Mouse (Mus musculus) cerebellum, adult (tissue): Measurements from ENCODE around the gene Rad51b.

ENCODE experiments used
- ATAC-seq: cut with Nextera tagmentation; 2 replicates; pipeline ENCODE4 v1.9.2; 2017; ENCODE audit warnings: mild to moderate bottlenecking, moderate library complexity, mixed read lengths; ENCODE audit not compliant: insufficient number of reproducible peaks, low FRiP score, low TSS enrichment

Rad51b gene

DNA sequence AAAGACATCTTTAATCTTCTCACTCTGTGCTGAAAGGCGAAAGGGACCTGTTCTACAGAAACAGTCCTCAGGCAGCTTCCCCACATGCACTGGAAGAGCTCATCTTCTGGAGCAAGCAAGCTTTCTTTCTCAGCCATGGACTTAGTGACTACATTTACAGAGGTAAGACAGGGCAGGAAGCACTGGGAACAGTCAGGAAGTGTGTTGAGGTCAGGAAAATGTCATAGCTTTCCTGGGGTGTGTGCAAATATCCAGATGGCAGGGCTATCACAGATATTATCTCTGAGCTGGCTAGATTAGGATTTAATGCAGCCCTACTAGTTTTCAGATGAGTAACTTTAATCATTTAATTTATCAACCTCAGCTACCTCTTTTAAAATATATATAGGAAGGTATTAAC lies 254.2 kb downstream of the Rad51b start:
- ATAC-seq, result no peak

DNA sequence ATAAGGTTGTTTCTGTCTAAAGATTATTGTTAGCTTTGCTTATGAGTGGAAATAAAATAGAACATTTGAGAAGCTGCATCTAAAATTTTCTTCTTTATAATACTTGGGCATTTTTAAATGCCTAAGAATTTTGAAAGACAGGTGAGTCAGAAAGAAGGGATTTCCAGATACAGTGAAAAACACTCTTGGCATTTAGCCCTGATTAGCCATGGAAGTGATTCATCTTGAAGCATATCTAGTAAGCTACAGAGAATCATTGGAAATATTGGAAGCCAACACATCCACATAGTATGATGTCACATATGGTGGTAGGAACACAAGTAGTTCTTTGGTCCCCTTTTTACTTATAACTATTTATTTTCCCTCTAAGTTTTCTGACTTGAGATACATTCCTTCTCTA lies 256.0 kb downstream of the Rad51b start:
- no peak for ATAC-seq

DNA sequence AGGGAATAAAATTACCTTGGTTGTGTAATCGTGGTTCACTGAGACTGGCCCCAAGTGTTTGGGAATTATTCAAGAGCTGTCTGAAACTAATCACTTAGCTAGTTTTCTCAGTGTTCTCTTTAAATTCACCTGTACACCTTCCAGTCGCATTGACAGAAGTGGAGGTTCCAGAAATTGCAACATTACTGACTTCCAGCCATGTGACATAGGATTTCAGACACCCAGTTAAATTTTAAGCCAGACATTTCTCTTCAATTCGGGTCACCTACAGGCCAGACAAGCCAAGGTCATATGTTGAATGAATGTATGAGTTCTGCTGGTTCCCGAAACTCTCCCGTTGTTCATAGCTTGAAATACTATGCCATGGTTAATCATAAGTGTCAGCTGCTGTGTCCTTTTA lies 260.8 kb downstream of the Rad51b start:
- no peak for ATAC-seq

- ATAC-seq, result no peak
These were observed 261.6 kb downstream of the Rad51b start for GRCm38 (mm10) chr12:79558711-79559110.

GRCm38 (mm10) chr12:79559410-79560015 lies 262.4 kb downstream of the Rad51b start:
- no peak for ATAC-seq

DNA sequence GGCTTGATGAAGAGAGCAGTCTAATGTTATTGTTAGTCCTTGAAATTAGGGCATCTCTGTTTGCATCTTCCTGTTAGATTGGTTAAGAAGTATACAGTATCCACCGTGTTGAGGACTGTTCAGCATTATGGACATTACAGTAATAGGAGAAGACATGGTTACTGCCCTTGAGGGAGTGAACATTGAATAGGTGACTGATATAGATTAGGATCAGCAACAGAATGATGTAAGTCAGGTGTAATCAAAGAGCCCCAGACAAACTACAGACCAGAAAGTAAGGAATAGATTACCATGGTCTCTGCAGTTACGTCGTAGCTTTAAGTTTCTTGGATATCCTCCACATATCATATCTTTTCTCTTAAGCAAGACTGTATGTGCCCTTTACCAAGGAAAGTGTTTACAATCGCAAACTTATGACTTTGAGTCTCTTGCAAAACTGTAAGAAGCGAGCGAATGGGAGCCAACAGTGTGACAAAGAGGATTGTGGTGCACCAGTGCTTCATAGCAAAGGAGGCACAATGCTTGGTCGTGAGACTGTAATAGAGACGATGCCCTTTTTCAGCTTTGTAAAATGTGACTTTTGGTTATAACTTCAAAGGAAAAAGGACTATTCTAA lies 263.1 kb downstream of the Rad51b start:
- no peak for ATAC-seq

- no peak for ATAC-seq
These were observed 263.8 kb downstream of the Rad51b start for GRCm38 (mm10) chr12:79560893-79561292.

DNA sequence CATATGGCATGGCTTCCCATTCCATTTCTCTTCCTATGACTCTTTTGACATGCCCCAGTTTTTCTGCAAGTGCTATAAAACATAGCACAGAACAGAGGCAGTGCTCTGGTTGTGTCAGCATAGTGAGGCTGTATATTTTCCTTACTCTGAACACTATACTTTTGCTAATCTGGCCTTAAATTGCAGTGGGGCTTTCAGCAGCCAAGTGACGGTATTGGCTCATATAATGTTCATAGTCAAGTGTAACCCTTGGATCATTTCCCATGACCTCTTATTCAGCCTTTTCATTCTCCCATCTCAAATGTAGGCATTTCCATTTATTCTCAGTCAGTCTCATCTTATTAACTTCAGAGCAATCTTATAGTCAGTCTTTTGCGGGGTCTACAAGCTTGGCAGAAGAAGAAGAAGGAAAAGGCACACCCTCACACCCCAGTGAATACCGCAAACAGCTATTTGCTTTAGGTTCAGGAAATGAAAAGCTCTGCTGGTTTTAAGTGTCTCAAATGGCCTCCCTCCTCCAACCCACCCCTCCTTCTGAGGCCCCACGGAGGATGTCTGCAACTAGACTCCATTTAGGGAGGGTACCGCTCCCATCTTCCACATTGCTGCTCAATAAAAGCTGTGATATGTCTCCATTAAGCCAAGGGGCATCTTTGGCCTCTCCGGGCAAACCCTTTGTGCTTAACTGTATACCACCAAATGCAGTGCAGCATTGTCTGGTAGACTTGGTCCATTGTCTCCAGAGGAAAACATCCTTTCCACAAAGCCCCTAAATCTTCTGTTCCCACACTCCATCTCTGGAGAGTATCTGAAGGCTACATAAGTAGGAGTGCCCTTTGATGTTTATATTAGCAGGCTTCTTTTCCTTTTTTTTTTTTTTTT lies 277.3 kb downstream of the Rad51b start:
- ATAC-seq, result no peak

- ATAC-seq, result no peak
These were observed 278.0 kb downstream of the Rad51b start for GRCm38 (mm10) chr12:79575041-79575541.

- ATAC-seq, result no peak
These were observed 280.4 kb downstream of the Rad51b start for GRCm38 (mm10) chr12:79577525-79577924.

DNA sequence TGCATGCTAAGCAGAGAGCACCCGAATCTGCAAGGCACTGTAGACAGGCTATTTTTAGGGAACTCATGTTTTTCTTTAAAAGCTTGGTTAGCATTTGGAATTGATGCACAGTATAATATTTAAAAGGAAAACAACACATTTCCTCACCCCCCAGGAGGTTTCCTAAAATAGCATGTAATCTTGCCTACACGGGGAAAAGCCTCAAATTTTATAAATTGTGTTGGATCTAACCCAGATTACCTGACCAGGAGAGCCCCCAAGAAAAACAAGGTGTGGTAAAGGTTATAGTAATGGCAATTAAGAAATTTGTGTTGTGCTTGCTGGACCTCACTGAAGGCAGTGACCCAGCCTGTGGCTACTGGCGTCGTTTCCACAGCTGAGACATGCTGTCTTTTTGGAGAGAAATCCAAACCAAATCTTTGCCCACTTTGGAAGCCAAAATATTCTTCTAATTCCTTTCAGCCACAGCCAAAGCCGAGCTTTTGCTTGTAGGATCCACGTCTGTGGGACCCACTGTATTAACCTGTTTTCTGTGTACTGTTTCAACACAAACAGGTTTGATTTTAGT lies 282.0 kb downstream of the Rad51b start:
- ATAC-seq, result no peak

DNA sequence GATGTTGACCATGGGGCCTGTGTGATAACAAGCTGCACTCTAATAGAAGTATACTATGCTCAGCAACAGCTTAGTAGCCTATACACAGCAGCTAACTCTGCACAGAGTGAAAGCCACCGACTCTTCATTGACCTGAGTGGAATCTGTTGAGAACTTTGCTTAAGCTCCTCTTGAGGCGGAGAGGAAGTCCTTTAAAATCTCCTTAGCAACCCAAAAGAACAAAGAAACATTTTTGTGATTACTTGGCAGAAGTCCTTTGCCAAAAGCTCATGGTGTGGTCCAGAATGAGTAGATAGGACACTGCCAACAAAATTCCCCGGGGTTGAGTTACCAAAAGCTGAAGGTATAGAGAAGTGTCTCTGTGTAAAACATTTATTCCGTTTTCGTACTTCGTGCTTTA lies 282.8 kb downstream of the Rad51b start:
- ATAC-seq, result no peak

- ATAC-seq, result no peak
These were observed 287.6 kb downstream of the Rad51b start for GRCm38 (mm10) chr12:79584556-79585307.

- no peak for ATAC-seq
These were observed 288.3 kb downstream of the Rad51b start for GRCm38 (mm10) chr12:79585336-79585735.

DNA sequence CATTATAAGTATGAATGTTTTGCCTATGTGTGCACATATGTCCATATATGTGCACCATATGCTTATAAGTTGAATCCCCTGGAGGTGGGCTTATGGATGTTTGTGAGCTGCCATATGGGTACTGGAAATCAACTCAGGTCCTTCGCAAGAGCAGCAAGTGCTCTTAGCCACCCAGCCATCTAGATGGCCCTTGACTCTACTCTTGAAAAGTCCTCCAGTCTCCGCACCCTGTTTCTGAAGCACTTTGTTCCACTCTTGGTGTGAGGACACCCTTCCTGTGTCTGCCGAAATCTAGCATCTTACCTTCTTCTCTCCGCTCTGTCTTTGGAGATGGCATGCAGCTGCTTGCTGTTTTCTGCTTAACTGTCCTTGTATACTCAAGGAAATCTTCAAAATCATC lies 291.7 kb downstream of the Rad51b start:
- no peak for ATAC-seq

- ATAC-seq, result no peak
These were observed 295.1 kb downstream of the Rad51b start for GRCm38 (mm10) chr12:79592206-79592605.

DNA sequence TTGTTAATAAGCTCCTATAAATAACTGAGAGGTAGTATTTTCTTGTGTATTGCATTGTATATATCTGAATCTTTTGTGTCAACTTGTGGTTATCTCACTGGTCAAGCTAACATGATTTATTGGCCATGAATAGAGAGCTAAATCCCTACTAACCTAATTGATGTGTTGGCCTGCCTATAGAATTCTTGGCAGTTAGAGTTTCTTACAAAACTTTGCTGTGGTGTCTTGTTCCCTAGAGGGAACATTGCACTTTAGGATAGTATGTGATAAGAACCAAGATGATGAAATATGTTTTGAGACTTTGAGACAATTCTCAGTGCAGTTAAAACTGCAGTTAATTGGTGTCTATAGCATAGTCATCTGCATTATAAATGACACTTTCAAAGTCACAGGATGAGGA lies 299.8 kb downstream of the Rad51b start:
- ATAC-seq, result no peak

GRCm38 (mm10) chr12:79597351-79597750 lies 300.3 kb downstream of the Rad51b start:
- ATAC-seq, result no peak

DNA sequence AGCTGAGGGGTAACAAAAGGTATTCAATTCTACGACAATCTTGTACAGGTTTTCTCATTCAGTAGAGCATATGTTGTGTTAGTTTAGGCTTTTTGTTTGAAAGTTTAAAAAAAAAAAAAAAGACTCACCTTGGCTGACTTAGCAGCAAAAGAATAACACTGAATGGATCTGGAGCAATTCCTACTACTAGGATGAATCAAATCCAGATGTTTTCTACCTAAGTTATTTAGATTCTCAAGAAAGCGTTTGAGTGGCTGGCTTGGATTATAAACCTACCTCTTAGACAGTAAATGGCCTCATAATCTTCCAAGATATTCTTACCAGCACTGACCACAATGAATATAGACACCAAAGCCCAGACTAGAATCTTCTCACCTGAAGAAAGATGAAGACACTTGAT lies 300.7 kb downstream of the Rad51b start:
- no peak for ATAC-seq

DNA sequence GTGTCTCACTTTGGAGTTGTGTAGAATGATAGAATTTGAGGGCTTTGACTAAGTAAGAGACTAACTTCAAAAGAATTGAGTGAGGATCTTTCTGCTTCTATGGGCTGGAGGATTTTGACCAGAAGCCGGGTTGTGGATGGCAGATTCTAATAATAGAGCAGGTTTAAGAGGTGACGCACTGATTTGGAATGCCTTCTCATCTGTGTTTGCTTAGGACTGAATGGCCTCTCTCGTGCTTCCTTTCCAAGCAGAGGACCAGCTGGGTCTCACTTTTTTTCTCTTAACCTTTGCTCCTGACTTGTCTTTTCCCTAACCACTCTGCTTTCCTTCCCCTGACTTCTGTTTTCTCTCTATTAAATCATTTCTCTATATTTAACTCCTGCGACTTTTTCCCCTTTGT lies 301.4 kb downstream of the Rad51b start:
- ATAC-seq, result no peak
